Mouse (Mus musculus): Measurements from ENCODE around the gene Orc3. TPM values are rescaled to one million over a fixed set of nuclear protein-coding genes. Genes with fewer than 3 reads are reported as not detected.
"Not testable (repeated sequence)": the region's sequence is repeated elsewhere in the genome, so short reads cannot be mapped to it uniquely, and the experiment has no call there.

Orc3 gene
- polyA plus RNA-seq, 1 experiment from 2014 or later: 118 TPM

GRCm38 (mm10) chr4:34629956-34630355, 15.2 kb upstream of the Orc3 start:
- H3K4me2 ChIP-seq: no peak overlapping the region
- no peak for ATAC-seq (ENCODE audit: low FRiP score)
- H3K4me1 ChIP-seq: no peaks in the 10 kb centered on the region
- 94% methylated on average over 1 of the region's 1 CpGs for WGBS
- H3K27ac ChIP-seq: no peak overlapping the region
- H3K9ac ChIP-seq: no peak overlapping the region
- H3K9me3 ChIP-seq: no peaks in the 10 kb centered on the region
- peaks cover 38% of the 10 kb centered on the region for H3K36me3 ChIP-seq (replicated peaks)
- H3K4me3 ChIP-seq (replicated peaks): no peak overlapping the region
- H3K27me3 ChIP-seq: no peaks in the 10 kb centered on the region

- no peaks in the 10 kb centered on the region for H3K4me1 ChIP-seq
- no peak overlapping the region for H3K9ac ChIP-seq
- no peaks in the 10 kb centered on the region for H3K9me3 ChIP-seq
- no peak overlapping the region for H3K27ac ChIP-seq
- H3K27me3 ChIP-seq: no peaks in the 10 kb centered on the region
- no peak for ATAC-seq (ENCODE audit: low FRiP score)
- H3K36me3 ChIP-seq (replicated peaks): peaks cover 37% of the 10 kb centered on the region
- H3K4me2 ChIP-seq: no peak overlapping the region
- no peak overlapping the region for H3K4me3 ChIP-seq (replicated peaks)
- WGBS: 85% methylated on average over 6 of the region's 6 CpGs
Measured at GRCm38 (mm10) chr4:34626401-34626800, 11.7 kb upstream of the Orc3 start.

- H3K4me2 ChIP-seq: no peak overlapping the region
- 88% methylated on average over 4 of the region's 4 CpGs for WGBS
- no peak for ATAC-seq (ENCODE audit: low FRiP score)
- H3K4me3 ChIP-seq (replicated peaks): no peak overlapping the region
- no peaks in the 10 kb centered on the region for H3K9me3 ChIP-seq
- peaks cover 31% of the 10 kb centered on the region for H3K36me3 ChIP-seq (replicated peaks)
- H3K27me3 ChIP-seq: no peaks in the 10 kb centered on the region
- H3K4me1 ChIP-seq: no peaks in the 10 kb centered on the region
- no peak overlapping the region for H3K27ac ChIP-seq
- H3K9ac ChIP-seq: no peak overlapping the region
Measured at GRCm38 (mm10) chr4:34625556-34625955, 10.8 kb upstream of the Orc3 start.

GRCm38 (mm10) chr4:34616146-34616545, 1.4 kb upstream of the Orc3 start:
- WGBS: 36% methylated on average over 8 of the region's 8 CpGs
- Histone ChIP-seq H3K27ac (no peak overlapping the region), H3K36me3 (replicated peaks) (no peaks in the 10 kb centered on the region), H3K4me3 (replicated peaks) (peak overlapping the region; percentile 80), H3K9me3 (no peaks in the 10 kb centered on the region), H3K4me1 (peaks cover 23% of the 10 kb centered on the region), H3K27me3 (no peaks in the 10 kb centered on the region), H3K9ac (peak overlapping the region; percentile 89; the same call in 1 of the 2 replicates), H3K4me2 (peak overlapping the region; percentile 88)
- ATAC-seq (ENCODE audit: low FRiP score): no peak

- H3K27me3 ChIP-seq: no peaks in the 10 kb centered on the region
- no peak overlapping the region for H3K27ac ChIP-seq
- WGBS: 4% methylated on average over 13 of the region's 13 CpGs
Measured at GRCm38 (mm10) chr4:34615303-34615702, 559 bp upstream of the Orc3 start.

GRCm38 (mm10) chr4:34613571-34614145, 1.1 kb downstream of the Orc3 start:
- H3K4me1 ChIP-seq: peaks cover 23% of the 10 kb centered on the region
- peak overlapping the region; percentile 88 for H3K4me2 ChIP-seq
- no peak overlapping the region for H3K27ac ChIP-seq
- H3K27me3 ChIP-seq: no peaks in the 10 kb centered on the region
- H3K4me3 ChIP-seq (replicated peaks): peak overlapping the region; percentile 80
- no peak for ATAC-seq (ENCODE audit: low FRiP score)
- H3K9ac ChIP-seq: peak overlapping the region; percentile 89
- 77% methylated on average over 6 of the region's 6 CpGs for WGBS
- H3K36me3 ChIP-seq (replicated peaks): peaks cover 4% of the 10 kb centered on the region
- H3K9me3 ChIP-seq: no peaks in the 10 kb centered on the region

More at GRCm38 (mm10) chr4:34615303-34615702, 559 bp upstream of the Orc3 start:
- Histone ChIP-seq H3K36me3 (replicated peaks) (no peaks in the 10 kb centered on the region), H3K9ac (peak overlapping the region; percentile 89), H3K9me3 (no peaks in the 10 kb centered on the region), H3K4me3 (replicated peaks) (peak overlapping the region; percentile 80), H3K4me2 (peak overlapping the region; percentile 88), H3K4me1 (peaks cover 23% of the 10 kb centered on the region)
- peak; percentile 10; the same call in 1 of the 2 replicates for ATAC-seq (ENCODE audit: low FRiP score)

- H3K36me3 ChIP-seq (replicated peaks): peaks cover 46% of the 10 kb centered on the region
Measured at GRCm38 (mm10) chr4:34606658-34607057, 8.1 kb downstream of the Orc3 start.

GRCm38 (mm10) chr4:34603123-34603522, 11.6 kb downstream of the Orc3 start:
- no peaks in the 10 kb centered on the region for H3K9me3 ChIP-seq
- no peak for ATAC-seq (ENCODE audit: low FRiP score)
- WGBS: 93% methylated on average over 6 of the region's 6 CpGs

More at GRCm38 (mm10) chr4:34606658-34607057, 8.1 kb downstream of the Orc3 start:
- ATAC-seq (ENCODE audit: low FRiP score): no peak
- Histone ChIP-seq H3K4me3 (replicated peaks) (no peak overlapping the region), H3K9ac (no peak overlapping the region), H3K4me1 (no peaks in the 10 kb centered on the region), H3K27ac (no peak overlapping the region), H3K4me2 (no peak overlapping the region), H3K27me3 (no peaks in the 10 kb centered on the region), H3K9me3 (no peaks in the 10 kb centered on the region)
- 96% methylated on average over 10 of the region's 10 CpGs for WGBS

GRCm38 (mm10) chr4:34584871-34585607, 29.7 kb downstream of the Orc3 start:
- no peak for ATAC-seq (ENCODE audit: low FRiP score)
- Histone ChIP-seq H3K36me3 (replicated peaks) (peaks cover 52% of the 10 kb centered on the region), H3K4me1 (no peaks in the 10 kb centered on the region), H3K27me3 (no peaks in the 10 kb centered on the region), H3K27ac (no peak overlapping the region), H3K4me2 (no peak overlapping the region), H3K9me3 (no peaks in the 10 kb centered on the region), H3K4me3 (replicated peaks) (no peak overlapping the region), H3K9ac (no peak overlapping the region)
- WGBS: 88% methylated on average over 7 of the region's 7 CpGs

More at GRCm38 (mm10) chr4:34603123-34603522, 11.6 kb downstream of the Orc3 start:
- Histone ChIP-seq H3K27me3 (no peaks in the 10 kb centered on the region), H3K4me1 (no peaks in the 10 kb centered on the region), H3K4me3 (replicated peaks) (no peak overlapping the region), H3K36me3 (replicated peaks) (peaks cover 66% of the 10 kb centered on the region), H3K9ac (no peak overlapping the region), H3K4me2 (no peak overlapping the region), H3K27ac (no peak overlapping the region)

- Histone ChIP-seq H3K27me3 (no peaks in the 10 kb centered on the region), H3K36me3 (replicated peaks) (peaks cover 63% of the 10 kb centered on the region), H3K4me3 (replicated peaks) (no peak overlapping the region), H3K4me1 (no peaks in the 10 kb centered on the region), H3K9ac (no peak overlapping the region), H3K9me3 (no peaks in the 10 kb centered on the region), H3K27ac (no peak overlapping the region), H3K4me2 (no peak overlapping the region)
- no peak for ATAC-seq (ENCODE audit: low FRiP score)
- 94% methylated on average over 3 of the region's 3 CpGs for WGBS
Measured at GRCm38 (mm10) chr4:34583427-34583826, 31.3 kb downstream of the Orc3 start.

GRCm38 (mm10) chr4:34582476-34582875, 32.3 kb downstream of the Orc3 start:
- peaks cover 70% of the 10 kb centered on the region for H3K36me3 ChIP-seq (replicated peaks)
- H3K4me3 ChIP-seq (replicated peaks): no peak overlapping the region
- no peak overlapping the region for H3K4me2 ChIP-seq
- H3K27me3 ChIP-seq: no peaks in the 10 kb centered on the region
- no peak overlapping the region for H3K27ac ChIP-seq
- 69% methylated on average over 5 of the region's 5 CpGs for WGBS
- H3K9me3 ChIP-seq: no peaks in the 10 kb centered on the region
- no peaks in the 10 kb centered on the region for H3K4me1 ChIP-seq
- no peak for ATAC-seq (ENCODE audit: low FRiP score)
- no peak overlapping the region for H3K9ac ChIP-seq

GRCm38 (mm10) chr4:34581990-34582389, 32.8 kb downstream of the Orc3 start:
- Histone ChIP-seq H3K9me3 (no peaks in the 10 kb centered on the region), H3K9ac (no peak overlapping the region), H3K36me3 (replicated peaks) (peaks cover 75% of the 10 kb centered on the region), H3K4me2 (no peak overlapping the region), H3K27ac (no peak overlapping the region), H3K27me3 (no peaks in the 10 kb centered on the region), H3K4me3 (replicated peaks) (no peak overlapping the region), H3K4me1 (no peaks in the 10 kb centered on the region)
- 88% methylated on average over 7 of the region's 7 CpGs for WGBS
- ATAC-seq (ENCODE audit: low FRiP score): no peak

GRCm38 (mm10) chr4:34581489-34581888, 33.3 kb downstream of the Orc3 start:
- 96% methylated on average over 1 of the region's 1 CpGs for WGBS
- H3K4me3 ChIP-seq (replicated peaks); ATAC-seq (ENCODE audit: low FRiP score); H3K4me1 ChIP-seq; H3K9me3 ChIP-seq; H3K4me2 ChIP-seq; H3K27me3 ChIP-seq; H3K27ac ChIP-seq; H3K9ac ChIP-seq: not testable (repeated sequence)
- peaks cover 80% of the 10 kb centered on the region for H3K36me3 ChIP-seq (replicated peaks)
